Mouse (Mus musculus) cerebellum, adult (tissue): ENCODE data around the gene Fgf2.

Experiments used
- ATAC-seq: cut with Nextera tagmentation; 2 replicates; pipeline ENCODE4 v1.9.2; 2017; ENCODE audit warnings: mild to moderate bottlenecking, moderate library complexity, mixed read lengths; ENCODE audit not compliant: insufficient number of reproducible peaks, low FRiP score, low TSS enrichment

Fgf2 gene

DNA sequence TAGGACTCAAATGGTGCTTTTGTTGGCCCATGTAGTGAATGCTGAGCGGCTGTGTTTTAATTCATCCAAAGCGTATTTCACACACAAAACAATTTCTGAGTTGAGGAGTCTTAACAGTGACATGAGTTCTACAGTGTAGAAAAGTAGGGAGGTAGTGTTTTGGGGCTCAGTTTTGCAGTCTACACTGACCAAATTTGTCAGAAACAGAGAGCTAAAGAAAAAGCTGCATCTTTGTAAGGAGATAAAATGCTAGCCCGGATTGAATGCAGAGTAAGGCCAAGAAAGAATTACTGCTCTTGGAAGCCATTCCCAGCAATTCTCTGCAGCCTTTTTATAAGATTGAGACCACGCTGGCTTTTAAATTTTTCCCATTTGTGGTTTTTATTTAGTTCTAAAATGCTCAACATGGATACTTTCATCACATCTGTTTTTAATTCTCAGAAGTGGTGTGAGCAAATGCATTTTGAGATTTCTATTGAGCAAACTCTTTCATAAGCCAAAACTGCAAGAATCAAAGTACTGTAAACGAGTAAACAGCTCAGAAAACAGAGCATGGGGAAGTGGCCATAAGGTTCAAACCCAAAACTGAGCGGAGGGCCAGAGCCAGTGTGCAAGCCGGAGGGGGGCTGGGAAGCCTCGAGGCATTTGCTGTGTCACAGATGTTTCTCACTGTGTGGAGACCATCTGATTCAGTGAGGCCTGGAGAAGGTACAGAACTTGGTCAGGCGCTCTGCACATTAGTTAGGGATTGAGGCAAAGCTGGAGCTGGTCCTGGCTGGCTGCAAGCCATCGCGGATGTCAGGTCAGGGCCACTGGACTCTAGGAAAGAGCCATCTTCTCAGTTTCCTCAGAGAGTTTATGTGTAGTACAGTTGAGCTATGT, 53.8 kb downstream of the Fgf2 start:
- no peak for ATAC-seq

DNA sequence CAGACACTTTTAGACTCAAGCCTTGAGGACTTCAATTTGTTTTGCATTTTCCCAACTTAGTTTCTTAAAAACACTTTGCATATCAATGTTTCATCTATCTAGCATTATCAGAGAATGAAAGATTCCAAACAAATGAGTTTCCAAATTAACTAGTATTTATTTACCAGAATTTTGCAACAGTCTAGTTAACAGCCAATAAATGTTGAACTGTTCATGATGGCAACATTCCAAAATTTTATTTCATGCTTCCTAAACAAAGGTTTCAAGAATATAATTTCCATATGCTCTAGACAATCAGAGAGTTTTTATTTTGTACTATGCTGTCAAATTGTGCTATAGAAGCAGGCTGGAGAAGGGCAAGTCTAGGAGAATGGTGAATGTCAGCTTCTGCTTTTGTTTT, 59.5 kb downstream of the Fgf2 start:
- no peak for ATAC-seq

DNA sequence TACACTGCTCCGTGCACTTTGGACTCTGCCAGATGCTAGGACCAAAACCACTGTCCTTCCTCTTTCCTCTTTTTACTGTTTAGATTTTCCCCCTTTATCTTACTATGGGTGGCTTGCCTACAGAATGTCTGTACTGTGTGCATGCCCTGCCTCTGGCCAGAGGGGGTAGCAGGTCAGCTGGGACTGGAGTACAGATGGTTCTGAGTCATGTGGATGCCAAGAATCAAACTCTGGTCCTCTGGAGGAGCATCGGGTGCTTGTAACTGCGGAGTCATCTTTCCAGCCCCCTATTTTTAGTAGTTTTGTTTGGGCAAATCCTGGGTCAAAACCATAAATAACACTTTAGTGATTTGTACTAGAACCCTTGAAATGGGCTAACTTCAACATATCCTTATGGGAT, 65.3 kb downstream of the Fgf2 start:
- no peak for ATAC-seq

DNA sequence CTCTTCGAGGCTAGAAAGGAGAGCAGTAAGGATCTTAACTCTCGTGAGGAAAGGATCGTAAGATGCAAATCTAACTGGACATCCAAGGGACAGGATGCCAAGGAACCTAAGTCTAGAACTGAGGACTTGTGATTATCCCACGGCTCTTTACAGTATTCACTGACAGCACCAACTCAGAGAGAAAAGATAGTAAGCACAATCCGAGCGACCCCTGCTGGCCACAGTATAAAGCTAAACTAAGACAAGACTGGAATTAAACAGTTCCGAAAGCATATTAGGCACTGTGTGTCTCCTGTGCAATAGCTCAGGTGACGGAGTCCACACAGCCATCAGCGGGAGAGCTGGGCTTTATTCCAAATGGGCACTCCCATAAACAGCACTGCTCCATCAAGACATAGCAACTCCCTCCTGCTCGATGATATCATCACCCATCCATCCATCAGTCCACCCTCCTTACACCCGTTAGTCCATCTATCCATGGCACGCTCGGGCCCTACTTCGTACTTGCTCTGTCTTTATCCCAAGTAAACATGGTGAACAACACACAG, 66.3 kb downstream of the Fgf2 start:
- peak; percentile 12; the same call in 1 of the 2 replicates for ATAC-seq

DNA sequence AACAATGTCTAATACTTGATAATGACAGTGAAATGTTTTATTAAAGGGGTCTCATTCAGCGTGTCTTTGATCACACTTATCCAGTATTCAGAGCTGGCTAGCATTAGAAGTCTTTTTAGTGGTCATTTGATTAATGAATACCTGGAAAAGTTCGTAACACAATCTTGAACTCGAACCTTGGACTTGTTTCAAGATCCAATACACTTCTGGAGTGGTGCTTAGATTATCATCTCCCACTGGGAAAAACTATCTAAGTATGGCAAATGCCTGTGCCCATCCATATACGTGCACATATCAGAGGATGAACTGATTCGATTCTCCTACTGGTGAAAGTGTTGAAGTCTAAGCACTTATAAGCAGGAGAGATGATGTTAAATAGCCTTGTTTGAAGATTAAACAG, 70.2 kb downstream of the Fgf2 start:
- no peak for ATAC-seq

DNA sequence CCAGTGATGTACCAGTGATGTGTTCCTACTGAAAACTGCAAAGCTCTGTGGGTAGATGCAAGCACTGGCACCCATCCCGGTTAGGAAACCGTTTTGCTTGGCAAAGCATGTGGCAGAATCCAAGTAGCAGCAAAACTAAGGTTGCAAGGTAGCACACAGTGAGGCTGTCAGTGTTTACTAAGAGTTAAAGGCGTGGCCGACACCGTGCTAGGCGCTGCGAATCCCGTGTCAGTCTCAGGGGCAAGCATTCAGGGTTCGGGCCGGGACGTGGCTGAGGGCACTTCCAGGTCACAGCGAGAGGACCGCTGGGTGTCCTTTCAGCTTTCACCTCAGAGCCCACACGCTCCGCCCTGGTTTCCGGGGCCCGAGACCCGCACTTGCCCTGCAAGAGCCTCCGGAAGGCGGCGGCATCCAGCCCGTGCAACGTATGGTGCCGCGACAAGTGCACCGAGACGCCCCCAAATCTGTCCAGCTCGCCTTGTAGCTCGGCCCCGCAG, 70.9 kb downstream of the Fgf2 start:
- peak; percentile 60 for ATAC-seq

DNA sequence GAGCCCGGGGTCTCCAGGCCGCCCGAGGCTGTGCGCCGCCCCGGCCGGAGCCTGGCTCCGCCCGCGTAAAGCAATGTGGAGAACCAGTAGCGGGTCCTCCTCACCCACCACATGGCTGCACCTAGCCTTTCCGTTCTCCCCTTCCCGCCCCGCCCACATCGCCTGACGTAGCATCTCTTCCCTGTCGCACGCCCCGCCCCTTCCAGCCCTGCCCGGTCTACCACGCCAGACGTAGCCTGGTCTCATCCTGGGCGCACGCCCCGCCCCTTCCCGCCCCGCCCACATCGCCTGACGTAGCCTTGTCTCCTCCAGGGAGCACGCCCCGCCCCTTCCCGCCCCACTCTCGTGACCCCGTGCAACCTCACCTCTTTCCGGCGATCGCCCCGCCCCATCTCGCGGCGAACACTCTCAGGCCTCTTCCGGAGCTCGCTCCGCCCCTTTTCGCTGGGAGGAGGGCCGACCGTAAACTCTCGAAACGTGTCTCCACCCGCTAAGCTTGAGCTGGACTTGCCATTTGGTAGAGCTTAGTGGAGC, 71.4 kb downstream of the Fgf2 start, which contains the start of gene Spata5:
Gene Spata5 (plus strand): TSS at position 439 of the 534 bp plus-strand sequence.
- ATAC-seq = peak; percentile 86

DNA sequence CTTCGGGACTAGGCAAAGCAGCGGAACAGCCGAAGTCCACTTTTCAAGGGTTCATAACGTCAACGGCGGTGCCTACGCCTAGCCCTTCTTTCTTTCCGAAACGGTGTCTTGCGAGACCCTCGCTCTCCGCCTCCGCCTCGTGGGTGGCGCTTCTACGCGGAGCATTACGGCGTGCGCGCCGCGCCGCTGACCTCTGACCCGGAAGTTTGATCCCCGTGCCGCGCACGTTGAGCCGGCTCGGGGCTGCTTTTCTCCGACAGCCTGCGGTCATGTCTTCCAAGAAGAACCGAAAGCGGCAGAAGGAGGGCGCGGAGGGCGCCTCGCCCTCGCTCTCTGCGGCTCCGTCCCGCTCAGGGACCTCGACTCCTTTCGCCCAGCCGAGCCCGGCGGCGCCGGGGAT, 71.9 kb downstream of the Fgf2 start, which contains the start of gene Nudt6:
Gene Nudt6 (minus strand): TSS at position 140 of the 400 bp plus-strand sequence.
- ATAC-seq = peak; percentile 74

DNA sequence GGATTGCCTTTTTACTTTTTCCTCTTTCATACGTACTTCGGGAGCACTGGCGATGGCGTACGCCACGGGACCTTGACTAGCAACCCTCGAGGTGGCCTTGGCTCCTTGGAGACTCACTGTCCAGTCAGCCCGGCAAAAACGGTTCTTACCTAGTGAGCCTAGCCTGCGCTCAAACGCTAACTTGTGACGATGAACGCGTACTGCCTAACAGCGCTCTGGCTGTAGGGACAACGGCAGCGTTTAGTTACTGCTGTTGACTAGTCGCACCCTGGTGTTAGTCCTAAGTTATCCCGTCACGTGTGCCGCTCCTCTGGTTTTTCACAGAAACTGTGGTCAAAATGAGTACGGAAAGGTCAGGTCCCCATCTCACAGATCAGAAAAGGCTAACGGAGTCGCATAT, 72.5 kb downstream of the Fgf2 start:
- ATAC-seq = peak; percentile 2; the same call in 1 of the 2 replicates

DNA sequence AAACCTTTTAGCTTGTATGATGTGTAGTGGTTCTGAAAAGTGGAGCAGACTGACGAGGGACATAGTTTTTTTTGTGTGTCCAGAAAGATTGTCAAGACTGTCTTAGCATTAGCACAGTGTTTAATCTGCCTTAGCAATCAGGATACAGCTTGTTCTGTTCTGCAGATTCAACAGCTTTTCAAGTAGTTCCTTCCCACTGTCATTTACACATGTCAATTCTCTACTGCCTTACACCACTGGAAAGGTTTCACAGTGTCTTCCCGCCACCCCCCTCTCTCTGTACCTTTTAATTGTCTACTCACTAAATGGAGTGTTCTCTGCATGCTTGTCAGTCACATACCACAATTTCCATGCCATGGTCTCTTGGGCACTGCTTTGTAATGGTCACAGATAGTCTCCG, 73.0 kb downstream of the Fgf2 start:
- no peak for ATAC-seq

DNA sequence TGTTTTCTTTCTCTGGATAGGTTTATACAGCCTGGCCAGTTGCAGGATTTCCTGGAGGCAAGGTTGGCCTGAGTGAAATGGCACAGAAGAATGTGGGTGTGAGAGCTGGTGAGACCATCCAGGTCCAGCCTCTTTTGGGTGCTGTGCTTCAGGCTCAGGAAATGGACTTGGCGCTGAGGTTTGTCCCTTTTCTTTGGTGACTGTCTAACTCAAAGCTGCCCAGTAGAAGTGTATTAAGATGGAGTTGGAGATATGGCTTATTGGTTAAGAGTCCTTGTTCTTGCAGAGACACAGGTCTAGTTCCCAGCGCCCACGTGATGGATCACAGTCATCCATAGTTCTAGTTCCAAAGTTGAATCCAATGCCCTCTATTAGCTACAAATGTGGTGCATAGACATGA, 77.9 kb downstream of the Fgf2 start:
- no peak for ATAC-seq

DNA sequence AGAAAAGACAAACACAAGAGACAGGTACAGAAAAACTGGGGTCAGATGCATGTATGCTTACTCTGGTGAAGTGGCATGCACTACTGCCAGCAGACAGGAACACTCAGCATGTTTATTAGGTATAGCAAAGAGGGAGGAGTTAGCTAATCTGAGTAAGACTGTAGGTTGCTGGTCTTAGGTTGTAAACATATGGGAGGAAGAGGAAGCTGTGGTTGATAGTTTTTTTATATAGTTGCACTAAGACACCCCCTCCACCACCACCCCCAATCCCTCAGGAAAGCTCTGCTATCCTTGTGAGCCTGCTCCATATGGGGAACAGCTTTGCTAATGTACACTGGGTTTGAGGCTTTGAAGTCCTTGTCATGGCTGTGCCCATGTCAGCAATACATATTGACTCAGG, 82.2 kb downstream of the Fgf2 start:
- ATAC-seq = no peak

DNA sequence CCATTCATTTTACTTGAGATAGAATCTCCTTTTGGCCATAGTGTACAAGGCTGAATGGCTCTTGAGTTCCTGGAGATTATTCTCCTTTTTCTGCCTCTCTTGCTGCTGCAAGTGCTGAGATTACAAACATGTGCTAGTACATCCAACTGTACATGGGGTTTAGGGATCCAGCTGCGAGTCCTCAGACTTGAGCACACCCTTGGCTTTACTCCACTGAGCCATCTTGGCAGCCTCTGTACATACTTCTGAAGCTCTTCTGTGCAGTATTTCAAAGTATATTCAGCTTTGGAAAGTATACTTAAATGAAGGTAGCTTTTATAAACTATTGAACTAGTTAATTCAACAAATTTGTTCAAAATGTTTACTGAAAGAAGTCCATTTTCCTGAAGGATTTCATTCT, 91.6 kb downstream of the Fgf2 start:
- no peak for ATAC-seq

DNA sequence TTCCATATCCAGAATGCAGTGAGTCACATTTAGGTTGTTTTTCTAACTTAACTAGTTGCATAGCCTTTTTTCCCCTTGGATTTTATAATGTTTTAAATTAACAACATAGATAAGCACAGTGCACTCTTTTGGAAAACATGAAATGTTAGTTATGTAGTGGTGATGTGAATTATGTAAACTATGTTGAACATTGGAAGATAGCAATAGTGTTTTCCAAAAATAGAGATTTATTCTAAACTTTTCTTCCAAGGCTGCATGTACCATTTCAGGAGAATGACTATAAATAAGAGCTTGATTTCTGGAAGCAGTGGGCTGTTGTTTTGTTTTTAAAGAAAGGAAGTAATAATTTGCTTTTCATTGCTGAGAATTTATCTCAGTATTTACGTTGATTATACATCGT, 95.3 kb downstream of the Fgf2 start:
- ATAC-seq = no peak

DNA sequence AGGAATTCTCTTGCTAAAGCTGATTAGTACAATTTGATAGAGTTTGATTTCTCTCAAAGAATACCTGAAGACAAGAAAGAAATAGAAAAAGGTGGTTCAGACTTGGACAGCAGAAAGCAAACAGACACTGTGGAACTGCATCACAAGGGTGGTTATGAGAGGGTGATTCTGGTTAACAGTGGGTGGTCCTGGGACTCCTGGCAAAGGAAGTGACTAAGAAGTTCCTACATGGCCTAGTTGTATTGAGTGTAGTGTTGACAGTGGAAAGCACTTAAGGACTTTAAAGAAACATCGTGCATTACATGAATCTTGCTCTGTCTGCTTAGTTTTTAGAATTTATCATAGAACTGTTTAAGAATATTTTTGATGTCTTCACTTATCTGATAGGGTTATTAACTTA, 107.8 kb downstream of the Fgf2 start:
- no peak for ATAC-seq
